Mouse (Mus musculus) adrenal gland, postnatal 25 days (tissue): ENCODE measurements around the gene Ybx1. TPM values are rescaled to one million over a fixed set of nuclear protein-coding genes. Genes with fewer than 3 reads are reported as not detected.
A peak's percentile ranks its signal among the peaks of the same experiment; 100 is the strongest.

Source experiments
- DNase-seq: peaks from one replicate; pipeline ENCODE4 v3.0.0; 2021; ENCODE audit warnings: mixed read lengths
- total RNA-seq: library from RNA; stranded (reverse); gene quantifications from 2 replicates; pipeline ENCODE4 v1.2.3, GENCODE M21; 2021

The Ybx1 gene
- total RNA-seq, 1 experiment from 2014 or later = 585 TPM

- peak; percentile 41 for DNase-seq
Observed at GRCm38 (mm10) chr4:119233256-119233901, 61.0 kb downstream of the Ybx1 start.

- DNase-seq = peak; percentile 99
Observed at GRCm38 (mm10) chr4:119232410-119233255, 61.8 kb downstream of the Ybx1 start, which contains the start of the genes AU022252 and P3h1. TSS of gene AU022252 (minus strand) at chr4:119232712. TSS of gene P3h1 (plus strand) at chr4:119232915.

Other genes starting within 250 kb of the Ybx1 start
- gene Slc2a1, start 185.9 kb downstream of the Ybx1 start, total RNA-seq = 19.7 and 21.6 TPM in 2 replicates
- gene Zfp691, start 120.4 kb downstream of the Ybx1 start, total RNA-seq = 15.3 and 16.6 TPM in 2 replicates
- 0.30 TPM in 1 of 2 replicates, not detected in the other for gene Ermap, start 104.6 kb downstream of the Ybx1 start, total RNA-seq
- gene Svbp, start 99.3 kb downstream of the Ybx1 start, total RNA-seq = 17.7 and 20.2 TPM in 2 replicates
- gene Tmem269, start 76.4 kb downstream of the Ybx1 start, total RNA-seq = not detected in 2 replicates
- 27.9 and 28.1 TPM in 2 replicates for gene AU022252, start 61.9 kb downstream of the Ybx1 start, total RNA-seq
- gene P3h1, start 61.7 kb downstream of the Ybx1 start, total RNA-seq = 29.2 and 30.6 TPM in 2 replicates
- gene Cldn19, start 39.2 kb downstream of the Ybx1 start, total RNA-seq = 0.21 TPM in 1 of 2 replicates, not detected in the other
- 14.1 and 26.4 TPM in 2 replicates for gene Ppih, start 25.9 kb upstream of the Ybx1 start, total RNA-seq
- gene Ccdc30, start 120.9 kb upstream of the Ybx1 start, total RNA-seq = 12.5 and 15.9 TPM in 2 replicates
- gene Ppcs, start 127.8 kb upstream of the Ybx1 start, total RNA-seq = 45.9 and 48.6 TPM in 2 replicates
- 2.3 and 4.5 TPM in 2 replicates for gene Zmynd12, start 128.2 kb upstream of the Ybx1 start, total RNA-seq
- gene Rimkla, start 198.0 kb upstream of the Ybx1 start, total RNA-seq = 0.21 and 0.67 TPM in 2 replicates
- gene Foxj3, start 242.4 kb upstream of the Ybx1 start, total RNA-seq = 32.3 and 42.8 TPM in 2 replicates
- 11.0 and 14.2 TPM in 2 replicates for gene Frg2f1, start 244.9 kb upstream of the Ybx1 start, total RNA-seq